Mouse (Mus musculus) skeletal muscle tissue, adult 2 months (tissue): ENCODE measurements around the gene Cdh13.

Experiments
- DNase-seq: peaks from one replicate; pipeline ENCODE4 v3.0.0-alpha.2; 2012; ENCODE audit warnings: low read depth, low spot score

The Cdh13 gene

GRCm38 (mm10) chr8:119037571-119037970 lies 754.0 kb downstream of the Cdh13 start:
- DNase-seq, result no peak

- DNase-seq, result no peak
Observed at GRCm38 (mm10) chr8:119039358-119039757, 755.8 kb downstream of the Cdh13 start.

- DNase-seq, result no peak
Observed at GRCm38 (mm10) chr8:119057876-119058275, 774.3 kb downstream of the Cdh13 start.

GRCm38 (mm10) chr8:119061671-119062070 lies 778.1 kb downstream of the Cdh13 start:
- no peak for DNase-seq

GRCm38 (mm10) chr8:119064523-119064922 lies 781.0 kb downstream of the Cdh13 start:
- DNase-seq, result peak; percentile 15

GRCm38 (mm10) chr8:119072291-119072690 lies 788.8 kb downstream of the Cdh13 start:
- DNase-seq, result no peak

- no peak for DNase-seq
Observed at GRCm38 (mm10) chr8:119085022-119085421, 801.5 kb downstream of the Cdh13 start.

- DNase-seq, result no peak
Observed at GRCm38 (mm10) chr8:119098261-119098660, 814.7 kb downstream of the Cdh13 start.

GRCm38 (mm10) chr8:119102871-119103270 lies 819.3 kb downstream of the Cdh13 start:
- DNase-seq, result no peak

GRCm38 (mm10) chr8:119109655-119110054 lies 826.1 kb downstream of the Cdh13 start:
- DNase-seq, result peak; percentile 2

GRCm38 (mm10) chr8:119112861-119113260 lies 829.3 kb downstream of the Cdh13 start:
- no peak for DNase-seq

GRCm38 (mm10) chr8:119121236-119121635 lies 837.7 kb downstream of the Cdh13 start:
- no peak for DNase-seq

- DNase-seq, result no peak
Observed at GRCm38 (mm10) chr8:119127841-119128240, 844.3 kb downstream of the Cdh13 start.

- DNase-seq, result no peak
Observed at GRCm38 (mm10) chr8:119128266-119128665, 844.7 kb downstream of the Cdh13 start.

- DNase-seq, result no peak
Observed at GRCm38 (mm10) chr8:119156454-119156921, 873.0 kb downstream of the Cdh13 start.

GRCm38 (mm10) chr8:119158628-119159027 lies 875.1 kb downstream of the Cdh13 start:
- DNase-seq, result no peak

GRCm38 (mm10) chr8:119159794-119160193 lies 876.3 kb downstream of the Cdh13 start:
- DNase-seq, result no peak

GRCm38 (mm10) chr8:119164076-119164475 lies 880.5 kb downstream of the Cdh13 start:
- DNase-seq, result no peak

GRCm38 (mm10) chr8:119177226-119177935 lies 893.8 kb downstream of the Cdh13 start:
- no peak for DNase-seq

- DNase-seq, result no peak
Observed at GRCm38 (mm10) chr8:119180626-119181025, 897.1 kb downstream of the Cdh13 start.

- DNase-seq, result no peak
Observed at GRCm38 (mm10) chr8:119195695-119196094, 912.2 kb downstream of the Cdh13 start.

- DNase-seq, result peak; percentile 27
Observed at GRCm38 (mm10) chr8:119196486-119197150, 913.1 kb downstream of the Cdh13 start.

GRCm38 (mm10) chr8:119208567-119208966 lies 925.0 kb downstream of the Cdh13 start:
- no peak for DNase-seq
